Mouse (Mus musculus) R1 (cell line): ENCODE data around the gene Gm28539.
A peak's percentile ranks its signal among the peaks of the same experiment; 100 is the strongest.

Experiments
- DNase-seq: peaks from one replicate; pipeline ENCODE4 v3.0.0-alpha.2; 2018; ENCODE audit warnings: low read depth, low spot score

Gm28539 gene

GRCm38 (mm10) chr16:18836468-18837208 lies at the start of gene Gm28539, which contains the start of gene 2510002D24Rik:
Gene Gm28539, plus strand, starts transcription at chr16:18836584.
Gene 2510002D24Rik, plus strand, starts transcription at chr16:18836578.
- DNase-seq, result peak; percentile 99

GRCm38 (mm10) chr16:18786652-18787051 lies 49.7 kb upstream of the Gm28539 start:
- no peak for DNase-seq

- DNase-seq, result no peak
Measured at GRCm38 (mm10) chr16:18788627-18789406, 47.6 kb upstream of the Gm28539 start.

- DNase-seq, result no peak
Measured at GRCm38 (mm10) chr16:18795223-18795899, 41.0 kb upstream of the Gm28539 start.

GRCm38 (mm10) chr16:18796645-18797044 lies 39.7 kb upstream of the Gm28539 start:
- no peak for DNase-seq

- DNase-seq, result no peak
Measured at GRCm38 (mm10) chr16:18798151-18798550, 38.2 kb upstream of the Gm28539 start.

GRCm38 (mm10) chr16:18798841-18799240 lies 37.5 kb upstream of the Gm28539 start:
- peak; percentile 38 for DNase-seq

- no peak for DNase-seq
Measured at GRCm38 (mm10) chr16:18805746-18806145, 30.6 kb upstream of the Gm28539 start.

- DNase-seq, result no peak
Measured at GRCm38 (mm10) chr16:18809001-18809400, 27.4 kb upstream of the Gm28539 start.

- DNase-seq, result peak; percentile 65
Measured at GRCm38 (mm10) chr16:18811032-18811431, 25.4 kb upstream of the Gm28539 start.

GRCm38 (mm10) chr16:18811468-18812384 lies 24.7 kb upstream of the Gm28539 start, which contains the start of the genes Ufd1 and Cdc45:
Gene Ufd1, plus strand, starts transcription at chr16:18811779.
Gene Cdc45, minus strand, starts transcription at chr16:18811987.
- DNase-seq, result peak; percentile 99

- no peak for DNase-seq
Measured at GRCm38 (mm10) chr16:18812385-18812910, 23.9 kb upstream of the Gm28539 start.

- no peak for DNase-seq
Measured at GRCm38 (mm10) chr16:18822356-18822755, 14.0 kb upstream of the Gm28539 start.

- DNase-seq, result no peak
Measured at GRCm38 (mm10) chr16:18822925-18823324, 13.5 kb upstream of the Gm28539 start.

- no peak for DNase-seq
Measured at GRCm38 (mm10) chr16:18828630-18829029, 7.8 kb upstream of the Gm28539 start.

- no peak for DNase-seq
Measured at GRCm38 (mm10) chr16:18829102-18829501, 7.3 kb upstream of the Gm28539 start.

- no peak for DNase-seq
Measured at GRCm38 (mm10) chr16:18833486-18833885, 2.9 kb upstream of the Gm28539 start.

- no peak for DNase-seq
Measured at GRCm38 (mm10) chr16:18836073-18836467, 314 bp upstream of the Gm28539 start.

GRCm38 (mm10) chr16:18838346-18838745 lies 2.0 kb downstream of the Gm28539 start:
- no peak for DNase-seq

GRCm38 (mm10) chr16:18846301-18846820 lies 10.0 kb downstream of the Gm28539 start:
- peak; percentile 62 for DNase-seq
